Mouse (Mus musculus) testis, postnatal 10 days (tissue): ENCODE data around the gene Ryr2.

Experiments
- DNase-seq: peaks from one replicate; pipeline ENCODE4 v3.0.0; 2021; ENCODE audit warnings: low spot score

The Ryr2 gene

GRCm38 (mm10) chr13:11772173-11772572, 334.6 kb downstream of the Ryr2 start:
- DNase-seq = no peak

GRCm38 (mm10) chr13:11766899-11767298, 339.8 kb downstream of the Ryr2 start:
- no peak for DNase-seq

GRCm38 (mm10) chr13:11763925-11764324, 342.8 kb downstream of the Ryr2 start:
- DNase-seq = no peak

- DNase-seq = peak; percentile 47
Measured at GRCm38 (mm10) chr13:11763104-11763503, 343.6 kb downstream of the Ryr2 start.

- no peak for DNase-seq
Measured at GRCm38 (mm10) chr13:11757894-11758293, 348.9 kb downstream of the Ryr2 start.

- DNase-seq = no peak
Measured at GRCm38 (mm10) chr13:11745479-11745878, 361.3 kb downstream of the Ryr2 start.

- no peak for DNase-seq
Measured at GRCm38 (mm10) chr13:11738211-11738610, 368.5 kb downstream of the Ryr2 start.

- no peak for DNase-seq
Measured at GRCm38 (mm10) chr13:11716216-11716615, 390.5 kb downstream of the Ryr2 start.

- DNase-seq = no peak
Measured at GRCm38 (mm10) chr13:11709708-11710471, 396.9 kb downstream of the Ryr2 start.

- DNase-seq = no peak
Measured at GRCm38 (mm10) chr13:11701721-11702120, 405.0 kb downstream of the Ryr2 start.

GRCm38 (mm10) chr13:11696496-11696895, 410.2 kb downstream of the Ryr2 start:
- DNase-seq = no peak

- DNase-seq = no peak
Measured at GRCm38 (mm10) chr13:11681802-11682201, 424.9 kb downstream of the Ryr2 start.

GRCm38 (mm10) chr13:11662815-11663214, 443.9 kb downstream of the Ryr2 start:
- DNase-seq = no peak

- DNase-seq = no peak
Measured at GRCm38 (mm10) chr13:11644846-11645245, 461.9 kb downstream of the Ryr2 start.

- DNase-seq = no peak
Measured at GRCm38 (mm10) chr13:11636383-11636782, 470.4 kb downstream of the Ryr2 start.

- DNase-seq = no peak
Measured at GRCm38 (mm10) chr13:11624513-11624912, 482.2 kb downstream of the Ryr2 start.

- no peak for DNase-seq
Measured at GRCm38 (mm10) chr13:11595431-11595830, 511.3 kb downstream of the Ryr2 start.

- DNase-seq = no peak
Measured at GRCm38 (mm10) chr13:11585283-11585682, 521.5 kb downstream of the Ryr2 start.

- no peak for DNase-seq
Measured at GRCm38 (mm10) chr13:11572552-11572951, 534.2 kb downstream of the Ryr2 start.

- DNase-seq = no peak
Measured at GRCm38 (mm10) chr13:11567376-11567775, 539.4 kb downstream of the Ryr2 start.

- no peak for DNase-seq
Measured at GRCm38 (mm10) chr13:11566486-11566885, 540.3 kb downstream of the Ryr2 start.

- DNase-seq = peak; percentile 77
Measured at GRCm38 (mm10) chr13:11563224-11564024, 543.3 kb downstream of the Ryr2 start.

GRCm38 (mm10) chr13:11549644-11550043, 557.1 kb downstream of the Ryr2 start:
- no peak for DNase-seq
